Mouse (Mus musculus) intestine, postnatal 0 days (tissue): ENCODE measurements around the gene Pcsk6. TPM values are rescaled to one million over a fixed set of nuclear protein-coding genes. Genes with fewer than 3 reads are reported as not detected.
A peak's percentile ranks its signal among the peaks of the same experiment; 100 is the strongest.

ENCODE experiments used
- ATAC-seq: fragments of 200-750 bp; cut with Nextera tagmentation; 2 replicates; pipeline ENCODE4 v1.8.0; 2017; ENCODE audit warnings: mild to moderate bottlenecking, moderate TSS enrichment, moderate library complexity
- H3K27ac ChIP-seq: fragments of 300-500 bp; sonication (generic); 2 replicates; pipeline ENCODE4 v1.5.1; 2014; ENCODE audit warnings: mild to moderate bottlenecking, low read depth, low read length, moderate library complexity
- H3K27me3 ChIP-seq: fragments of 300-500 bp; sonication (generic); replicated peaks from 2 replicates; pipeline ENCODE4 v1.6.1; 2014; ENCODE audit warnings: low read length, mixed read lengths; ENCODE audit not compliant: control insufficient read depth, insufficient read depth
- H3K36me3 ChIP-seq: fragments of 300-500 bp; sonication (generic); 2 replicates; pipeline ENCODE4 v1.6.1; 2014; ENCODE audit warnings: mild to moderate bottlenecking, moderate library complexity; ENCODE audit not compliant: control insufficient read depth, insufficient read depth
- H3K4me1 ChIP-seq: fragments of 300-500 bp; sonication (generic); replicated peaks from 2 replicates; pipeline ENCODE4 v1.6.1; 2014; ENCODE audit warnings: antibody characterized with exemption, low read length, mixed read lengths; ENCODE audit not compliant: control insufficient read depth, insufficient read depth
- H3K4me2 ChIP-seq: fragments of 300-500 bp; sonication (generic); replicated peaks from 2 replicates; pipeline ENCODE4 v1.6.1; 2014; ENCODE audit warnings: low read depth, mild to moderate bottlenecking, moderate library complexity
- H3K4me3 ChIP-seq: fragments of 300-500 bp; sonication (generic); 2 replicates; pipeline ENCODE4 v1.5.1; 2014; ENCODE audit warnings: low read depth, low read length
- H3K9ac ChIP-seq: fragments of 300-500 bp; sonication (generic); 2 replicates; pipeline ENCODE4 v1.6.1; 2014; ENCODE audit warnings: mild to moderate bottlenecking, low read depth, low read length
- H3K9me3 ChIP-seq: fragments of 300-500 bp; sonication (generic); 2 replicates; pipeline ENCODE4 v1.6.1; 2016; ENCODE audit warnings: mixed run types; ENCODE audit not compliant: control insufficient read depth
- CTCF ChIP-seq: sonication (generic); IDR thresholded peaks from 2 replicates; pipeline ENCODE4 v1.5.1; 2016; ENCODE audit warnings: low read depth, mild to moderate bottlenecking, control low read depth, antibody characterized with exemption, moderate library complexity
- WGBS: fragments of 180-500 bp; shearing (Covaris S2); extraction: QIAGEN DNeasy Blood & Tissue Kit; methylation state at CpG from one replicate; pipeline ENCODE4 v1.1.7; 2014; 5-methylcytosine and 5-hydroxymethylcytosine counted together
- polyA plus RNA-seq: library from polyadenylated mRNA; unstranded; fragments of >200 nt; fragmentation: Nextera tagmentation; extraction: Ambion mirVana; gene quantifications from 2 replicates; pipeline ENCODE4 v1.2.1, GENCODE M21; 2015

The Pcsk6 gene
- polyA plus RNA-seq, 1 experiment from 2014 or later: 4.7 TPM

- peak; percentile 69 for ATAC-seq
- 91% methylated on average over 3 of the region's 3 CpGs for WGBS
Measured at GRCm38 (mm10) chr7:65839756-65840155, 21.8 kb upstream of the Pcsk6 start.

DNA sequence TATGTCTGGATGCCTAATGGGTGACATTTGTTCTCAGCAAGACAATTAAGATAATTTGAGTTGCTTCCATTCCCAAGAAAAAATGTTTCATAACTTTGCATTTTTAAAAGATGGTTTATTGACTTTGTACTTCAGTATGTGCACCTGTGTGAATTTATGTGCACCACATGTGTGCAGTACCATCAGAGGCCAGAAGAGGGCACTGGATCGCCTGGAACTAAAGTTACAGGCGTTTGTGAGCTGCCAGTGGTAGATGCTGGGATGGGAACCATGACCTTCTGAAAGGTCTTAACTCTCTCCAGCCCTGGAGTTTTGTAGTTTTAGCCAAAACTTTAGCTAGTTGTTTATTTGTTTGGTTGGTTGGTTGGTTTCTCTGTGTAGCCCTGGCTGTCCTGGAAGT lies 18.3 kb upstream of the Pcsk6 start:
- no peaks in the 10 kb centered on the region for H3K4me1 ChIP-seq
- no peaks in the 10 kb centered on the region for H3K27me3 ChIP-seq
- no peak for ATAC-seq
- no peak overlapping the region for H3K27ac ChIP-seq
- WGBS: 58% methylated on average over 2 of the region's 2 CpGs
- peak; percentile 40 for TF ChIP-seq CTCF
- H3K9me3 ChIP-seq: 0 out of 2 replicates have a peak, but pooled peaks cover 9% of the 10 kb centered on the region
- H3K36me3 ChIP-seq: no peaks in the 10 kb centered on the region
- no peak overlapping the region for H3K9ac ChIP-seq
- H3K4me2 ChIP-seq: no peak overlapping the region
- no peak overlapping the region for H3K4me3 ChIP-seq

More at GRCm38 (mm10) chr7:65839756-65840155, 21.8 kb upstream of the Pcsk6 start:
- no peak overlapping the region for H3K4me2 ChIP-seq
- no peaks in the 10 kb centered on the region for H3K27me3 ChIP-seq
- no peak overlapping the region for H3K4me3 ChIP-seq
- H3K36me3 ChIP-seq: no peaks in the 10 kb centered on the region
- no peaks in the 10 kb centered on the region for H3K4me1 ChIP-seq
- no peak overlapping the region for H3K27ac ChIP-seq
- TF ChIP-seq CTCF: no peak
- H3K9me3 ChIP-seq: 0 out of 2 replicates have a peak, but pooled peaks cover 9% of the 10 kb centered on the region
- H3K9ac ChIP-seq: no peak overlapping the region

GRCm38 (mm10) chr7:65860981-65861380 lies 553 bp upstream of the Pcsk6 start:
- H3K9ac ChIP-seq: no peak overlapping the region
- H3K36me3 ChIP-seq: no peaks in the 10 kb centered on the region
- H3K27ac ChIP-seq: no peak overlapping the region
- TF ChIP-seq CTCF: no peak
- H3K27me3 ChIP-seq: peaks cover 61% of the 10 kb centered on the region
- peak overlapping the region; percentile 95; the same call in 1 of the 2 replicates for H3K4me2 ChIP-seq
- H3K4me1 ChIP-seq: no peaks in the 10 kb centered on the region
- ATAC-seq: no peak
- no peaks in the 10 kb centered on the region for H3K9me3 ChIP-seq
- H3K4me3 ChIP-seq: no peak overlapping the region; the same call in 1 of the 2 replicates
- WGBS: 64% methylated on average over 7 of the region's 7 CpGs

GRCm38 (mm10) chr7:65862473-65863176 lies 1.1 kb downstream of the Pcsk6 start:
- peak overlapping the region; percentile 60 for H3K4me3 ChIP-seq
- H3K9me3 ChIP-seq: no peaks in the 10 kb centered on the region
- peak overlapping the region; percentile 95 for H3K4me2 ChIP-seq
- no peaks in the 10 kb centered on the region for H3K4me1 ChIP-seq
- WGBS: 2% methylated on average over 58 of the region's 61 CpGs
- H3K27ac ChIP-seq: no peak overlapping the region
- peak overlapping the region; percentile 62 for H3K9ac ChIP-seq
- H3K36me3 ChIP-seq: no peaks in the 10 kb centered on the region
- no peak for TF ChIP-seq CTCF
- no peak for ATAC-seq
- peaks cover 52% of the 10 kb centered on the region for H3K27me3 ChIP-seq

DNA sequence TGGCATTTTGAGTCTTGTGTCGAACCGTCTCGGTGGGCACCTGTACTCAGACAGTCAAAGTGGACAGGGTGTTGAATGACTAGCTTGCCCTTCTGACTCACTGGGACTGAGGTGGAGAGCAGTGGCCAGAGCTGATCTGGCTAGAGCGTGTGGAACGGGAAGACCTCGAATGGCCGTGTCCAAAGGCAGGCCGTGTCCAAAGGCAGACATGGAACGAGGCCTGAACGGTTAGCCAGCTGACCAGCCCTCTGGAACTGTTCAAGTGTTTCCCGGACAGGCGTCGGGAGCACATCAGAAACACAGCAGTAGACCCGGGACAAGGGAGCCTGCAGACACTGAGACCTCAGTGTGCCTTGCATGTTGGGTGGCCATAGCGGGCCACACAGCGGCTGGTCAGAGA lies 7.6 kb downstream of the Pcsk6 start:
- H3K9me3 ChIP-seq: no peaks in the 10 kb centered on the region
- 89% methylated on average over 16 of the region's 16 CpGs for WGBS
- no peak overlapping the region for H3K9ac ChIP-seq
- no peak for TF ChIP-seq CTCF
- H3K4me3 ChIP-seq: no peak overlapping the region
- peaks cover 14% of the 10 kb centered on the region; the same call in 1 of the 2 replicates for H3K27me3 ChIP-seq
- H3K4me1 ChIP-seq: no peaks in the 10 kb centered on the region
- ATAC-seq: no peak
- no peak overlapping the region for H3K4me2 ChIP-seq
- no peaks in the 10 kb centered on the region for H3K36me3 ChIP-seq
- H3K27ac ChIP-seq: no peak overlapping the region

- H3K36me3 ChIP-seq: no peaks in the 10 kb centered on the region
- no peak for TF ChIP-seq CTCF
- no peak overlapping the region for H3K4me3 ChIP-seq
- no peaks in the 10 kb centered on the region for H3K9me3 ChIP-seq
- ATAC-seq: no peak
- 85% methylated on average over 5 of the region's 5 CpGs for WGBS
- H3K4me2 ChIP-seq: no peak overlapping the region
- H3K9ac ChIP-seq: no peak overlapping the region
- H3K4me1 ChIP-seq: no peaks in the 10 kb centered on the region
- peaks cover 7% of the 10 kb centered on the region; the same call in 1 of the 2 replicates for H3K27me3 ChIP-seq
- H3K27ac ChIP-seq: no peak overlapping the region
Measured at GRCm38 (mm10) chr7:65869794-65870193, 8.3 kb downstream of the Pcsk6 start.
